Mouse (Mus musculus): ENCODE measurements around the gene Snai3. TPM values are rescaled to one million over a fixed set of nuclear protein-coding genes. Genes with fewer than 3 reads are reported as not detected.

Snai3 gene
- polyA plus RNA-seq, 1 experiment from 2014 or later, result 1.2 TPM

DNA sequence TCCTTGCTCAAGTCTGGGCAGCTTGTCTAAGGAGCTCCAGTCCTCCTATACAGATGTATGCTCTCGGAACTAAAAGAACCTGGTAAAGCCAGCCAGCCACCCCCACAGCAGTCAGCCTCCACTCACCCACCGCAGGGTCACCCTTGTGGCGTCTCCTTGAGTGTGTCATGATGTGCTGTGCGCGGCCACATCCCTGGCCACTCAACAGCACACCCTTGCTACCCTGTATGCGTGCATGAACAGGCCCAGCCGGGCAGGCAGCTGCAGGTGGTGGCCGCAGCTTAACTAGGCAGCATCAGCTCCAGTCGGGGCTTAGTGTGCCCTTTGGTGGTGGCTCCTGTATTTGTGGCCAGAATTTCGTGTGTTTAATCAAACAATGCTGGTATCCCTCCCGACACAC, 3.4 kb downstream of the Snai3 start:
- no peaks in the 10 kb centered on the region for H3K36me3 ChIP-seq
- H3K27me3 ChIP-seq, result peaks cover 39% of the 10 kb centered on the region
- no peaks in the 10 kb centered on the region for H3K9me3 ChIP-seq
- no peak overlapping the region for H3K9ac ChIP-seq
- WGBS, result 54% methylated on average over 11 of the region's 11 CpGs
- H3K4me1 ChIP-seq, result peaks cover 20% of the 10 kb centered on the region
- no peak overlapping the region for H3K4me2 ChIP-seq
- H3K4me3 ChIP-seq, result no peak overlapping the region
- ATAC-seq (ENCODE audit: borderline replicate concordance, extremely low read depth, low FRiP score, low TSS enrichment), result no peak
- no peak overlapping the region for H3K27ac ChIP-seq

DNA sequence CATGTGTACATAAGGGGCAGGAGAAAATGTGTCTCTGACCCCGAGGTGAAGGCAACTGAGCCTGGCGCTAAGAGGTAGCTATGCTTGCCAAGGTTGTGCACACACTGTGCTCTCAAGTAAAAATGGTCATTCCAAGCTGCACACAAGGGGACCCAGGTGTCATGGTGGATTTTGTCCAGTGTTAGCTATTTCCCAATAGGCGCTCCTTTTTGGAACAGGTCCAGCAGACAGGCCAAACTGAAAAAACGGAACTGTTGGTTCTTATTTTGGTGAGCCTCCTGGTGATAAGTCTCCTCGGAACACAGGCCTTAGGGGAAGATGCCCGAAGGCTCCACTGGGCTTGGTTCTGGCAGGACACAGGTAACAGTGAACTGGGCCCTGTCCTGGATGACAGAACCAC, 6.1 kb downstream of the Snai3 start:
- H3K27me3 ChIP-seq, result peaks cover 13% of the 10 kb centered on the region; the same call in 1 of the 2 replicates
- WGBS, result 75% methylated on average over 6 of the region's 6 CpGs

DNA sequence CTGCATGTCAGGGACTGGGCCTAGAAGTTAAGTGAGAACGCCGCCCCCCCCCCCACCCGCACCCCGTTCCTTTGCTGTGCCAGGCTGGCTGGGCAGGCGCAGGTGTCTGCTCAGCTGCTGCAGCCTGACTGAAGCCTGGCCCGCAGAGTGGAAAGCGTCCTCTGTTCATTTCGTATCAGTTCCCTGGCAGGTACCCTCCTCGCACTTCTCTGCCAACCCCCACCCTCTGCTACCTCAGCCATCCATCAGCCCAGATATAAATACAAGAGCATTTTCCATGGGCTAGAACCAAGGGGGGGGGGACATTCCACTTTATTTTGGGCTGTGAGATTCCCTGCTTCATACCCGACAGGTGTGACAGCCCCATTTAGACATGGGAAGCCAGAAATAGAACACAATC, 8.4 kb downstream of the Snai3 start:
- no peak overlapping the region for H3K27ac ChIP-seq
- H3K4me1 ChIP-seq, result no peaks in the 10 kb centered on the region
- ATAC-seq (ENCODE audit: borderline replicate concordance, extremely low read depth, low FRiP score, low TSS enrichment), result no peak
- H3K4me3 ChIP-seq, result no peak overlapping the region
- WGBS, result 76% methylated on average over 10 of the region's 10 CpGs
- peaks cover under 1% of the 10 kb centered on the region; the same call in 1 of the 2 replicates for H3K27me3 ChIP-seq
- no peak overlapping the region for H3K4me2 ChIP-seq
- no peaks in the 10 kb centered on the region for H3K36me3 ChIP-seq
- H3K9ac ChIP-seq, result no peak overlapping the region
- no peaks in the 10 kb centered on the region for H3K9me3 ChIP-seq

More for the DNA sequence above, 6.1 kb downstream of the Snai3 start:
- no peak overlapping the region for H3K9ac ChIP-seq
- H3K36me3 ChIP-seq, result no peaks in the 10 kb centered on the region
- H3K4me3 ChIP-seq, result no peak overlapping the region
- H3K27ac ChIP-seq, result no peak overlapping the region
- no peak for ATAC-seq (ENCODE audit: borderline replicate concordance, extremely low read depth, low FRiP score, low TSS enrichment)
- no peak overlapping the region for H3K4me2 ChIP-seq
- no peaks in the 10 kb centered on the region for H3K4me1 ChIP-seq
- no peaks in the 10 kb centered on the region for H3K9me3 ChIP-seq

DNA sequence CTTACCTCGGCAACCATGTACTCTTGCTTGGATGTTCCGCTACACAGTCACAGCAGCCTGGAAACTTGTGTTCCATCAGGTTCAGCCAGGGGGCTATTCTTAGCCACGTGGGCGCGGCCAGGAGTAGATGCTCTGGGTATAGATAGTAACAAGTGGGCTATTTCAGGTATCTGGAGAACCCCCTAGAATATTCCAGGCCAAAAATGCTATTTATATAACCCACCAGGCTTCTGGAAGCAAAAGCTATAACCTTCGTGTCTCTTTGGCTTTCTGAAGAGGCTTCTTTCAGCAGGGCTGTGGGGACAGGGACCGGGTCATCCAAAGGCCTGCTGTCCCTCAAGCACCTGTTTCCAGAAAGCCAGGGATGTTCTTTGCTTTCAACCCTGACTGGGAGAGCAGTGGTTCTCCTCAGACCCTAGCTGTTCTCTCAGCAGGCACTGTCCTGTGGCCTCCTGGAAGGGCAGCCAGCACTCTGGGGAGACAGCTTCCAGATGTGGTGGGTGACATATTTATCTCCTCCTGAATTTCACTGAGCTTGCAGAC, 9.3 kb downstream of the Snai3 start:
- no peaks in the 10 kb centered on the region for H3K36me3 ChIP-seq
- H3K9me3 ChIP-seq, result no peaks in the 10 kb centered on the region
- no peak overlapping the region for H3K27ac ChIP-seq
- H3K4me3 ChIP-seq, result no peak overlapping the region
- H3K9ac ChIP-seq, result no peak overlapping the region
- H3K27me3 ChIP-seq, result no peaks in the 10 kb centered on the region
- H3K4me2 ChIP-seq, result no peak overlapping the region
- ATAC-seq (ENCODE audit: borderline replicate concordance, extremely low read depth, low FRiP score, low TSS enrichment), result no peak
- no peaks in the 10 kb centered on the region for H3K4me1 ChIP-seq
- 67% methylated on average over 7 of the region's 7 CpGs for WGBS

DNA sequence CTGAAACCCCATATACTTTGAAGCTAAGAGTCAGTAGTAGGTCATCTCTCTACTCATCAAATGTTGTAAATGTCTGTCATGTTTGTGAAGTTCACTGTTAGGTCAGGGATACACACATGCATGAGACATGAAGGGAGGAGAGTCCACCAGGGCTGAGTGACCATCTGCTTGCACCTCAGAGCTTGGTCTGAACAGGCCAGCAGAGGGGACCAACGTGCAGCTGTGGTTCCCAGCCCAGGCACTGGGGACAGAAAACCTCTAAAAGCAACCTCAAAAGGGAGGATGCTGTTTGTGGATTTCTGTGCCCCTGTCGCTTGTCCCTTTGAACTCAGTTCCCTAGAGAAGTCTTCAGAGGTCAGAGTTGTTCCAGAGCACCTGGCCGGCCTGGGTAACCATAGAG, 15.3 kb downstream of the Snai3 start:
- peak overlapping the region; percentile 99 for H3K27ac ChIP-seq
- ATAC-seq (ENCODE audit: borderline replicate concordance, extremely low read depth, low FRiP score, low TSS enrichment), result no peak
- H3K4me1 ChIP-seq, result peaks cover 26% of the 10 kb centered on the region
- no peaks in the 10 kb centered on the region for H3K9me3 ChIP-seq
- H3K4me3 ChIP-seq, result no peak overlapping the region
- 0 out of 2 replicates have a peak overlapping the region, but pooled peaks have one; percentile 65 for H3K9ac ChIP-seq
- no peaks in the 10 kb centered on the region for H3K36me3 ChIP-seq
- H3K4me2 ChIP-seq, result peak overlapping the region; percentile 94; the same call in 1 of the 2 replicates
- 63% methylated on average over 3 of the region's 3 CpGs for WGBS
- no peaks in the 10 kb centered on the region for H3K27me3 ChIP-seq

DNA sequence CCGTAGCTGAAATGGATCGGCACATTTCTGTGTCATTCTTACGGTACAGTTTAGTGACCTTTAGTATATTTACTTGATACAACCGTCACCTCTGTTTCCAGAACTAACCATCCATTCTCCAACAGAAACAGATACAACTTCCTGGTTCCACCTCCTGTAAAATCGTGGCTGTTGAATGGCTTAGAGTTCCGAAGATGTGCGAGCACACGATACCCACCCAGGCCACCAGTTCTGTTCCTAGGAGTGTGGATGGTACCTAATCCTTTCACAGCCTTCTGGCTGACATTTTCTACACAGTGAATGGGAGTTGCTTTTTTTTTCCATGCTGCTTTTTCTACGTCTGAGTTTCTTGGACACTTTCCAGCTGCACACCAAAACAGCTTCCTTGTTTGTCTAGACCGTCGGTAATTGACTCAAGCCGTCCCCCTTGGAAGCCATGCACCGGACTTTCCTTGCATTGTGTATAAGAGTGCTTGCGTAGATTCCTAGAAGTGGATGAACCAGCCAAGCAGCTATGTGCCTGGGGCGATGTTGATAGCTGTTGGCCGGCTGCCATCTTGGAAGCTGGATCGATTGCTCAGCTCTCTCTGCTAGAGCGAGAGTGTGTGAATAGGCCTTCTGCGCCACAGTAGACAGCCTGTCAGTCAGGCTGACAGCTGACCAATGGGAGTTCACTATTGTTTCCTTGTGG, 16.3 kb downstream of the Snai3 start:
- Histone ChIP-seq H3K36me3 (no peaks in the 10 kb centered on the region), H3K9me3 (no peaks in the 10 kb centered on the region), H3K4me2 (peak overlapping the region; percentile 94), H3K4me1 (peaks cover 26% of the 10 kb centered on the region), H3K9ac (peak overlapping the region; percentile 65), H3K27me3 (no peaks in the 10 kb centered on the region), H3K4me3 (peak overlapping the region; percentile 63), H3K27ac (peak overlapping the region; percentile 99)
- ATAC-seq (ENCODE audit: borderline replicate concordance, extremely low read depth, low FRiP score, low TSS enrichment), result peak; percentile 73
- WGBS, result 1% methylated on average over 19 of the region's 19 CpGs

DNA sequence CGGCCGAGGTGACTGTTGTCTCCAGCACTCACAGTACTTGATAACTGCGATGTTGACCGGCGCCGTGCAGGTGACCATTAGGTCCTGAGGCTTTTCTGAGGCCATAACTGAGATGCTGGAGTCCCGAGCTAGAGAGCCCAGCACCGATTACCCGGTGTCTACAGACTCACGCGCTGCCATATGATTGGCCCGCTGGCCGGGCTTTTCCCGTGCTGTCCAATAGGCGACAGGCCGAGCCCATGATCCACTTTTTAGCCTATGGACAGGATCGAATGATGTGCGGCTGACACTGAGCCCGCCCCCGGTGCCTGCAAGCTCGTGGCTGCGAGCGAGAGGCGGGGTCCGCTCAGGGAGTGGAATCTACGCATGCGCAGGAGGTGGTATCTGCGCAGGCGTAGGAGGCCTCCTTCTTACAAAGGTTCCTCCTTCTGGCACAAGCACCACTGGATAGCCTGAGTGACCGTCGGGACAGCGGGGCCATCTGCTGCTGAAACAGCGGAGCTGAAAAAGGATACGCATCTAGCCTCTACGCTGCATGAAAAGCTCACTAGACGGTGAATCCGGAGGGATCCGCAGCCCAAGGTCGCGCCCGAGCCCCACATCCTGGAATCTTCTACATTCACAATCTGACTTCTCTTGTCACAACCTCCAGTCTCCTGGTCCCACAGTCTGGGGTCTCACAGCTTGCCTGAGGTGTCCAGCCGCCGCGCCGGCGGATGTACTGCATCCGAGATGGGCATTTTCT, 17.1 kb downstream of the Snai3 start, which contains the start of gene Mvd:
Mvd (minus strand) TSS at position 161 of the 745 bp plus-strand sequence.
- Histone ChIP-seq H3K9ac (peak within 1 kb of the TSS; percentile 65), H3K27me3 (no peaks in the 10 kb centered on the region), H3K27ac (peak within 1 kb of the TSS; percentile 99), H3K9me3 (no peaks in the 10 kb centered on the region), H3K36me3 (no peaks in the 10 kb centered on the region), H3K4me2 (peak within 1 kb of the TSS; percentile 94), H3K4me1 (peaks cover 29% of the 10 kb centered on the region), H3K4me3 (peak within 1 kb of the TSS; percentile 63)
- WGBS, result under 1% methylated on average over 47 of the region's 47 CpGs
- peak; percentile 97 for ATAC-seq (ENCODE audit: borderline replicate concordance, extremely low read depth, low FRiP score, low TSS enrichment)

DNA sequence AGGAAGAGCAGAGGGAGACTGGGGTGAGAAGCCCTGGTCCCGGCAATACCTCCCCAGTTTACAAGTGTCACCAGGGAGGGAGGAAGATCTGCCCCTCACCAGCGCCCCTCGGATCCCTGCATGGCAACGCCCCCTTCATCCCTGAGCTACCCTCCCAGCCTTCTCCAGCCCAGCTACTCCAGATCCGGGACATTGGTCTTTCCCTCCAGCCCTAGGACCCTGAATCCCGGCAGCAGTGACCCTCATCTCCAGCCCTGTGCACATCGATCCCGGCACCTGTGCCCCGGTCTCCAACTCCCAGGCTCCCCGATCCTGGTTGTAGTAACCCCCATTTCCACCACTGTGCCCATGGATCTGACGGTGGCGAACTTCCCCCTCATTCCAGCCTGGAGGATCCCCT, 17.8 kb downstream of the Snai3 start:
- Histone ChIP-seq H3K9ac (peak overlapping the region; percentile 53), H3K36me3 (no peaks in the 10 kb centered on the region), H3K27me3 (no peaks in the 10 kb centered on the region), H3K27ac (peak overlapping the region; percentile 58), H3K4me1 (peaks cover 33% of the 10 kb centered on the region), H3K4me3 (peak overlapping the region; percentile 63), H3K4me2 (peak overlapping the region; percentile 94), H3K9me3 (no peaks in the 10 kb centered on the region)
- ATAC-seq (ENCODE audit: borderline replicate concordance, extremely low read depth, low FRiP score, low TSS enrichment), result no peak
- under 1% methylated on average over 12 of the region's 12 CpGs for WGBS

DNA sequence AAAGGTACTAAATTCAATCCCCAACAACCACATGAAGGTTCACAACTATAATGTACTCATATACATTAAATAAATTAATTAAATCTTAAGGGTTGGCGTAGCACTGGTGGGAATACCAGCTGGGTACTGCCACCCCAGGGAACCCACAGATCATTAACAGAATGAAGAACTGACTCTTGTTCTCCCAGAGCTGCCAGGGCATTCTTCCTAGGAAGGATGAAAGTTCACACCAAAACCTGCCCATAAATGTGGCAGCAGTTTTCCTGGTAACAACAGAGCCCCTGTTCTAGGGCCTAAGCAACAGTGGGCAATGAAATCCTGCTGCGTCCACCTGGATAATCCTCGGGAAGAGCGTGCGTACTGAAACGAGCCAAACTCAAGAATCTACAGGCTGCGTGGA, 18.2 kb downstream of the Snai3 start:
- peak overlapping the region; percentile 63 for H3K4me3 ChIP-seq
- WGBS, result 17% methylated on average over 7 of the region's 7 CpGs
- H3K36me3 ChIP-seq, result no peaks in the 10 kb centered on the region
- H3K9ac ChIP-seq, result peak overlapping the region; percentile 53
- ATAC-seq (ENCODE audit: borderline replicate concordance, extremely low read depth, low FRiP score, low TSS enrichment), result no peak
- H3K9me3 ChIP-seq, result no peaks in the 10 kb centered on the region
- no peaks in the 10 kb centered on the region for H3K27me3 ChIP-seq
- H3K4me1 ChIP-seq, result peaks cover 33% of the 10 kb centered on the region
- H3K4me2 ChIP-seq, result peak overlapping the region; percentile 94
- no peak overlapping the region for H3K27ac ChIP-seq

DNA sequence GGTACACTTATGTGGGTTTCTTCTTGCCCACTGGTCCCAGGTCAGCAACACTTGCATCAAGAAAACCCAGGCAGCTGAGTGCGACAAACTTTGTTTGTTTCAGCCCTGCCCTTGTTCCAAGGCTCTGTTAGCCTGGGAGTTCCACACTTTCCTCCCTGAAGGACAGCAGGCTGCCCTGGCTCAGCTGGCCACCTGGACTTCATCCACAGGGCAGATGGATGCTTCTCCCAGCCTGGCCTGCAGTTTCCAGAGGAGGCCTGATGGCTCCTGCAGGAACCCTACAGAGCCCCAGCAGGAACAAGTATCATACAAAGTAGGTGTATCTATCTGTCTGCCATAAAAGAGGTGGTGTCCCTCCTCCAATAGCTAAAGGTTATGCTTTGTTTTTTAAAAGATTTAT, 19.2 kb downstream of the Snai3 start:
- Histone ChIP-seq H3K4me3 (no peak overlapping the region), H3K9ac (no peak overlapping the region), H3K27me3 (no peaks in the 10 kb centered on the region), H3K36me3 (peaks cover 8% of the 10 kb centered on the region; the same call in 1 of the 2 replicates), H3K9me3 (no peaks in the 10 kb centered on the region), H3K27ac (no peak overlapping the region), H3K4me1 (peaks cover 33% of the 10 kb centered on the region), H3K4me2 (no peak overlapping the region)
- WGBS, result 95% methylated on average over 1 of the region's 1 CpGs
- ATAC-seq (ENCODE audit: borderline replicate concordance, extremely low read depth, low FRiP score, low TSS enrichment), result no peak

DNA sequence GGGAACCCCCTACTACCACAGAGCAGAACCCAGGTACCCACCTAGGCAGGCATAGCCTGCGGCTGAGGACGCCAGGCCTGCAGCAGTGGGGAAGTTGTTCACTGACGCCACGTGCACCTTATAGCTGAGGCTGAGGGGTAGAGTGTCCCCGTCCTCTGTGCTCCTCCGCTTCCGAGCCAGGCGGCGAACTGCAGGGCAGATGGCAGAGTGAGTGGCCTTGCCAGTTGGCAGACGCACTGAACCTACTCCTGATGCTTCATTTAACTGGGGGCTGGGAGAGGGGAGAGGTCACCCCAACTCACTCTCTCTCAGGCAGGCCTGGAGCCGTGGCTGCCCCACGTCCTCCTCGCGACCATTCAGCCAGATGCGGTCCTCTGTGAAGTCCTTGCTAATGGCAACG, 21.2 kb downstream of the Snai3 start:
- no peak for ATAC-seq (ENCODE audit: borderline replicate concordance, extremely low read depth, low FRiP score, low TSS enrichment)
- H3K4me1 ChIP-seq, result peaks cover 15% of the 10 kb centered on the region
- 93% methylated on average over 16 of the region's 16 CpGs for WGBS
- no peak overlapping the region for H3K9ac ChIP-seq
- no peak overlapping the region for H3K27ac ChIP-seq
- no peak overlapping the region for H3K4me2 ChIP-seq
- H3K4me3 ChIP-seq, result no peak overlapping the region
- peaks cover 18% of the 10 kb centered on the region; the same call in 1 of the 2 replicates for H3K36me3 ChIP-seq
- H3K9me3 ChIP-seq, result no peaks in the 10 kb centered on the region
- H3K27me3 ChIP-seq, result no peaks in the 10 kb centered on the region

Measured in lung, embryonic 15.5 days (tissue).